Mouse (Mus musculus) layer of hippocampus, adult 8-10 months (tissue): Measurements from ENCODE around the gene Synj2bp. TPM values are rescaled to one million over a fixed set of nuclear protein-coding genes. Genes with fewer than 3 reads are reported as not detected.
"Not testable (repeated sequence)": the region's sequence is repeated elsewhere in the genome, so short reads cannot be mapped to it uniquely, and the experiment has no call there.

ENCODE experiments used
- DNase-seq, 2 experiments: peaks; one replicate each; pipeline ENCODE4 v3.0.0; 2022; ENCODE audit warnings: low spot score in 2 of 2
- total RNA-seq, 4 experiments: library from RNA; stranded (reverse); gene quantifications; 2 replicates each; pipeline ENCODE4 v1.2.4; 2022

Synj2bp gene
- 10 to 100 TPM; 30.7 to 35.8 (median 33.6) TPM for total RNA-seq

DNA sequence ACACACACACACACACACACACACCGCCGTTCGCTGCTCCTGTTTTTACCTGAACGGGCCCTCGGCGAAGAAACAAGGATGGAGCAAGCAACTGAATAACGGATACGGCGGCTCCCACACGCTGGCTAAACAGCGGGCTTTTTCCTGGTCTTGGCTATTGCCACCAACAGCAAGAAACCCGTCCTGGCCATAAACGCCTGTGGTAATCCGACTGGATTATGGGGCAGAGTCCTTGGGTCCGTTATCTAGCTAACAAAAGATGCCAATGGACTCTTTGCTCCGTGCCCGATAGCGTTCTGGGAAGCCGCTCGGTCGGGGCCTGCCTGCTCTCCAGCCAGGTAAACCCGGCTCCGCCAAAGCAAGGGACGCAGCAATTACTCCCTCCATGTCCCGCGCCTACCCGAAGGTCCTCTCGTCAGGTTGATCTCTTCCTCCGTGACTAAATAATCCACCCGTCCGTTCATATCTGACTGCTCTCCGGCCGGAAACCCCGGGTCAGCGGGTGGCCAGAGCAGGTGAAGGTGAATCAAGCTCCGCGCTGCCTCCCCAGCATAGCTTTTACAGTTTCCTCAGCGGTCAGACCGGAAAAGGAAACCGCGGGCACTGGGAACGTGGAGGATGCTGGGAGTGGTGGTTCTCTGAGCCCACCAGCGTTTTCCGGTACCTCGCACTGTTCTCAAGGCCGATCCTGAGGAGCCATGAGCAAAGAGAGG is at the start of gene Synj2bp, which contains the start of gene Gm20498:
Gene Synj2bp (minus strand): TSS at position 596 of the 713 bp plus-strand sequence.
Gene Gm20498 (minus strand): TSS at position 590 of the 713 bp plus-strand sequence.
- DNase-seq: peak; percentile 82 to 84

DNA sequence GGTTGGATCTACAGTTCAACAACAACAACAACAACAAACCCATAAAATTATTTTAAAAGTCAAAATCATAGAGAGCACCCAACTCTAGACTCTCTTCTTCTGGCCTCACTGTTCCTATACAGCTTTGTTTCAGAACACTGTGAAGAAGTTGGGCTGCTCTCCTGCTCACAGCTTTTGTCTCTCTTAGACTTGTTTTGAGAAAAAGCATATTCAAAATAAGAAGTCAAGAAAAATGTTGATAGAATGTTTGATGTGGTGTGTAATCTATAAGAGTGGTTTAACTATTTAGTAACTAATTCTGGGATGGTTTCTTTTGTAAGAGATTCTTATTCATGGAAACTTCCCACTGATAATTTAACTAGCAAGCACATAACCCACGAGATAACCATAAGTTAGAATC is 35.7 kb upstream of the Synj2bp start, which contains the start of gene Adam21:
Gene Adam21 (minus strand): TSS at position 101 of the 400 bp plus-strand sequence.
- DNase-seq: no peak

DNA sequence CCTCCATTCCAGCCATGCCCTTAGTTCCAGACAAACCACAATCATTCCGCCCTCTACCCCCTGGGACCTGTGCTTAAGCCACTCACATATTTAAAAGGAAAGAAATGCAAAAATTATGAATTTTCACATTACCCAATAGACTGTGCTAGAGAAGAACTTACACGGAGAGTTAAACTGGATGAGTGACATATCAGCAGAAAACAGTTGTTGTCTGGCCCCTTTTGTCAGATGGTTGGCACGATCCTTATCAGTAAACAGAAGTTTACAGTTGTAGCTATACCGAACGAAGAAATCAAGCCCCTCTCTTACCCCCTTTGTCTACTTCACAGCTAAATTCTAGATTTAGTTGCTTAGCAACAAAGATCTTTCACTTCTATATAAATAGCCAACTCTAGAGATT is 35.2 kb upstream of the Synj2bp start:
- no peak for DNase-seq

DNA sequence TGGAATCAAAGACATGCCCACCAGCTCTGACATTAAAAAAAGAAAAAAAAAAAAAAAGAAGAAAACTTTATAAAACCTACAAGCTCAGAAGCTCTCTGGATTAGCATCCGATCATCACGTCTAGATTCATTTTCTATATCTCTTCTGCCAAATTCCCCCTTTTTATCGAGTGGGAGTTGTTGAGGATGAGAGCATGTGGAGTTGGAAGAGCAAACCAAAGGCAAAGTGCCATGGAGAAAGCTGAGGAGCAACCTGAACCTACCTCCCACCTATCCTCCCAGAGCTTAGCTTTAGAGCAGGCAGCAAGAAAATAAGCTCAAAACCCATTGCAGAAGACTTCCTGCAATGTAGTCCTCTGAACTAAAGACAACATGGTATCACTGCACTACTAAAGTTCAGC is 31.5 kb upstream of the Synj2bp start:
- DNase-seq: no peak

DNA sequence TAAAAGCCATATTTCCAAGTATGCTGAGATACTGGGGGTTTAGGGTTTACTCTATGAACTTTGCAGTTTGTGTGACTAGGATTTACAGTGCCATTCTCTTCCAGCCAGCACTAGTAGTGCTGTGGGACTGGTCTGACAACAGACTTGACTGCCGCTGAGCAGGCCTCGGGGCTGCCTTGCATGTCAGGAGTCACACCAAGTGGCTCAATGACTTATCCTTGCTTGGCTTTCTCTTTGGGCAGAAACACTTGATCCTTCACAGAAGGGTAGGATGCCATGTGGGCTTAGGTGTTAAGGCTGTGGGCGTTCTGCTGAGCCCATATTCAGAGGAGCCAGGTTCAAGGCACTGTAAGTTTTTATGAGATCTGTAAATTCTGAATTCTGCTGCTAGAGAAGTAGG is 16.6 kb upstream of the Synj2bp start:
- no peak for DNase-seq

- DNase-seq: no peak
Observed at GRCm38 (mm10) chr12:81547163-81547562, 14.5 kb upstream of the Synj2bp start.

- no peak for DNase-seq
Observed at GRCm38 (mm10) chr12:81533029-81533419, 313 bp upstream of the Synj2bp start.

GRCm38 (mm10) chr12:81530587-81530986 is 2.1 kb downstream of the Synj2bp start:
- not testable (repeated sequence) for DNase-seq

- DNase-seq: not testable (repeated sequence)
Observed at GRCm38 (mm10) chr12:81496906-81497305, 35.8 kb downstream of the Synj2bp start.

GRCm38 (mm10) chr12:81490491-81490890 is 42.2 kb downstream of the Synj2bp start:
- DNase-seq: no peak

DNA sequence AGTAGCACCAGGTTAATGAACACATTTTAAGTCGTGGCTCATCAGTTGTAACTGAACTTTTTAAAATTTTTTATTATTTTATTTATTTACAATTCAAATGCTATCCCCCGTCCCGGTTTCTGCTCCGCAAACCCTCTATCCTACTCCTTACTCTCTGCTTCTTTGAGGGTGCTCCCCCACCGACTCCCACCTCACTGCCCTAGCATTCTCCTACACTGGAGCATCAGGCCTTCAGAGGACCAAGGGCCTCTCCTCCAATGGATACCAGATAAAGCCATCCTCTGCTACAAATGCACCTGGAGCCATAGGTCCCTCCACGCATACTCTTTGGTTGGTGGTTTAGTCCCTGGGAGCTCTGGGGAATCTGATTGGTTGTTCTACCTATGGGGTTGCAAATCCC is 47.4 kb downstream of the Synj2bp start:
- no peak for DNase-seq

- peak; percentile 86 to 87 for DNase-seq
Observed at GRCm38 (mm10) chr12:81484727-81485191, 48.0 kb downstream of the Synj2bp start, which contains the start of gene Cox16. Cox16 (minus strand) TSS chr12:81485127.

- no peak for DNase-seq
Observed at GRCm38 (mm10) chr12:81484212-81484611, 48.5 kb downstream of the Synj2bp start.

DNA sequence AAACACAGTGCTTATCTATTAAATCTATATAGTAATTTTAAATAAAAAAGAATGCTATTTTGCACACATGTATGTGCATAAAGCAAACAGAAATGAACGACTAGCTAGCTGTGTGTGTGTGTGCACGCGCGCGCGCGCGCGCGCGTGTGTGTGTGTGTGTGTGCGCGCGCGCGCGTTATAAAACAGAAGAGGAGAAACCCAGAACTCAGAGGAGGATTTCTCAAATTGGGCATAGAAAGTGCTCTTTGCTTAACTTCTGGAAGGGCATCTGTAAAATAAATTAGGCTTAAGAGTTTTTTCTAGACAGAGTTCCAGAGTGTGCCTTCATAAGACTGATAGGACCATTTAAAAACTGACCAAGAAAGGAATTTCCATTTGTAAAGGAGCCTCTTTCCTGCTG is 49.1 kb downstream of the Synj2bp start:
- no peak for DNase-seq

GRCm38 (mm10) chr12:81459051-81459450 is 73.7 kb downstream of the Synj2bp start:
- not testable (repeated sequence) for DNase-seq

Other genes starting within 250 kb of the Synj2bp start
- gene Slc8a3, start 199.7 kb downstream of the Synj2bp start, total RNA-seq: 10 to 100 TPM; 13.5 to 17.7 (median 15.3) TPM
- gene Gm4787, start 153.4 kb downstream of the Synj2bp start, total RNA-seq: 1 to 10 TPM; 1.8 to 2.4 (median 2.2) TPM
- 1 to 10 TPM; 2.5 to 4.9 (median 3.1) TPM for gene Adam4, start 111.0 kb downstream of the Synj2bp start, total RNA-seq
- gene Cox16, start 47.8 kb downstream of the Synj2bp start, total RNA-seq: 10 to 100 TPM; 37.6 to 46.5 (median 40.4) TPM
- gene Gm20498, start within 50 bp of the Synj2bp start, total RNA-seq: 10 to 100 TPM; 34.0 to 44.4 (median 41.8) TPM
- under 1 TPM; 0.25 to 0.38 (median 0.34) TPM for gene Adam21, start 35.6 kb upstream of the Synj2bp start, total RNA-seq
- 10 to 100 TPM; 25.9 to 38.6 (median 31.6) TPM for gene Med6, start 62.1 kb upstream of the Synj2bp start, total RNA-seq
- gene Ttc9, start 98.3 kb upstream of the Synj2bp start, total RNA-seq: 10 to 100 TPM; 37.0 to 43.8 (median 39.9) TPM
- gene Map3k9, start 248.3 kb upstream of the Synj2bp start, total RNA-seq: 10 to 100 TPM; 32.2 to 36.5 (median 34.6) TPM